ENCODE assay signal across 13 mouse cellular contexts in the genomic region with DNA sequence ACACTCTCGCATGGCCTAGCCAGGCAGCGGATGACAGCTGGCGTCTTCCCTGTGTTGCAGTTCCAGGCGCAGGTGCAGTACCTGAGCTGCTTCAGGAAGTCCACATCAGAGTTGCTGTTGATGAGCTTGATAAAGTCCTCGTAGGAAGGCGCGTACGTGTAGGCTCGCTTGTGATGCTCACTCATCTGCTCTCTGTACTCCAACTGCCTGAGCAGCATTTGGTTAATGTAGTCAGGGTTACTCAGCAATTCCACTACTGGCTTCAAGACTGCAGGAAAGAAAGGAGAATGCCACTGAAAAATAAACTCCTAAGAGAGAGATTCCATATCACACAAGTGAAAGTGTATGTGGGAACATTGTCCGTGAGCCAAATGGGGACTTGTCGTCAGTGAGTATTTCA.
"Had no signal": no experiment of that assay in that cellular context is flagged by ENCODE, and none has a peak within 500 bp of the region (broad histone marks: within the 10 kb centered on the region; RNA-seq: fewer than 3 reads in every experiment).

No protein-coding gene starts in this region.

- ATAC-seq: midbrain, embryonic 16.5 days had no signal

- DNase-seq: lung, adult 18-20 months; lung, embryonic 14.5 days; lung, postnatal 10 days; lung, postnatal 4 days; midbrain, embryonic 14.5 days; retina, postnatal 1 day; right cerebral cortex, postnatal 25 days; right cerebral cortex, postnatal 4 days; spleen, adult 18-20 months; thymus, adult 18-20 months; thymus, postnatal 14 days; thymus, postnatal 36 days had no signal
